ENCODE assay signal across 15 mouse cellular contexts in genomic region chr10:117490851-117491595, GRCm38 (mm10).
"Had no signal": no experiment of that assay in that cellular context is flagged by ENCODE, and none has a peak within 500 bp of the region (broad histone marks: within the 10 kb centered on the region; RNA-seq: fewer than 3 reads in every experiment).

No protein-coding gene starts in this region.

- DNase-seq: cerebellum, adult 9-10 months; cerebellum, adult 9-11 months; cerebellum, postnatal 10 days; cerebellum, postnatal 14 days; cerebellum, postnatal 25 days; cerebellum, postnatal 36 days; embryo, embryonic 11 days; forebrain, postnatal 0 days; gastrocnemius, adult 2 months; gastrocnemius, postnatal 10 days; gastrocnemius, postnatal 14 days; gastrocnemius, postnatal 25 days; gastrocnemius, postnatal 36 days; heart, adult 18-20 months; heart, adult 2 months had no signal
